8 mouse cellular contexts compared by ENCODE assay signal in the genomic region with DNA sequence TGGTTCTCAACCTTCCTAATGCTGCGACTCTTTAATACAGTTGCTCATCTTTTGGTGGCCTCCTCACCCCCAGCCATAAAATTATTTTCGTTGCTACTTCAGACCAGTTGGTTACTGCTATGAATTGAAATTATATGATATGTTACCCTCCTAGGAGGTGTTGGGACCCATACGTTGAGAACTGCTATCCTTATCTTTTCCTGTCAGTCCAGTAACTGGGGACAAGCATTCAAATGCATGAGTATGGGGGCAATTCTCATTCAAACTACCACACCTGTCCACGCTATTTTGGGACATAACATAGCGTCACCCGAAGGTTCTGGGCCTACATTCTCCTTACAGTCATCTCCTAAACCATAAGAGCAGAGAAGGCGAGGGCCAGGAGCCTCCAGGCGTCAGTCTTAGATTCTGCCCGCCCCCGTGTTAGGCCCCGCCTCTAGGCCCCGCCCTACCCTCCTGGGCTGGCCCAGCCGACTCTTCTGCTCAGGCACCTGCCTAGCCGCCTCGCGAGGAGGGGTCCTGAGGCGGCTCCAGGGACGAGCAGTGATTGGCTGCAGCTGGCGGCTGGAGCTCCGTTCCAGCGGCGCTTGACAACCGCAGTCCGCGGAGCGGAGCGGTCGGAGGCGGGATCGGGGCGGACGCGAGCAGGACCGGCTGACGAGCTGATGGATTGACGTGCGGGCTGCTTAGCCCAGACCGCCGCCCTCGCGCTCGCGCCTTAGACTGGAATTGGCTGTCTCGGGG. TPM values are rescaled to one million over a fixed set of nuclear protein-coding genes. Genes with fewer than 3 reads are reported as not detected.
DNase-seq lines count a peak whose midpoint lies in the region; ATAC-seq lines count a peak whose summit lies in the region.

A gene (plus strand): TSS at position 494 of the 744 bp plus-strand sequence.

- peaks cover 15% of the 10 kb centered on the region; the same call in 1 of the 2 replicates for H3K4me1 ChIP-seq in heart, embryonic 10.5 days
- peaks cover 9% of the 10 kb centered on the region; the same call in 1 of the 2 replicates for H3K4me1 ChIP-seq in kidney, embryonic 15.5 days

- H3K4me3 ChIP-seq in heart, embryonic 10.5 days = peak within 1 kb of the TSS; percentile 98
- peak within 1 kb of the TSS; percentile 79 for H3K4me3 ChIP-seq in kidney, embryonic 15.5 days (replicated peaks)

- DNase-seq in B cell, adult 2 months = peak; percentile 99
- peak; percentile 98 for DNase-seq in brain, adult 2 months (ENCODE audit: low read depth, low spot score)
- DNase-seq in heart, embryonic 10.5 days (ENCODE audit: low spot score) = peak; percentile 97
- DNase-seq in liver = peak; percentile 98
- peak; percentile 96 to 98 for DNase-seq in spleen, postnatal 4 days (ENCODE audit: low spot score in 2 of 2)

- no peaks in the 10 kb centered on the region for H3K36me3 ChIP-seq in heart, embryonic 10.5 days
- H3K36me3 ChIP-seq in kidney, embryonic 15.5 days = no peaks in the 10 kb centered on the region

- no peaks in the 10 kb centered on the region for H3K9me3 ChIP-seq in heart, embryonic 10.5 days
- no peaks in the 10 kb centered on the region for H3K9me3 ChIP-seq in kidney, embryonic 15.5 days (replicated peaks)

- peak within 1 kb of the TSS; percentile 68 for H3K9ac ChIP-seq in kidney, embryonic 15.5 days

- peak; percentile 98 for ATAC-seq in erythroblast, adult 5-6 weeks (replicated peaks; ENCODE audit: low FRiP score, poor library complexity, severe bottlenecking)
- ATAC-seq in kidney, embryonic 15.5 days (replicated peaks; ENCODE audit: low FRiP score) = peak; percentile 99
- peak; percentile 98 for ATAC-seq in monocyte, adult 5-6 weeks (replicated peaks; ENCODE audit: insufficient number of reproducible peaks, low FRiP score, low TSS enrichment, poor library complexity, severe bottlenecking)

- 3% methylated on average over 44 of the region's 44 CpGs for WGBS in heart, embryonic 10.5 days
- WGBS in kidney, embryonic 15.5 days = 6% methylated on average over 44 of the region's 44 CpGs

- peak within 1 kb of the TSS; percentile 98 for H3K4me2 ChIP-seq in kidney, embryonic 15.5 days

- no peaks in the 10 kb centered on the region for H3K27me3 ChIP-seq in heart, embryonic 10.5 days (ENCODE audit: insufficient read depth, poor library complexity, severe bottlenecking)
- no peaks in the 10 kb centered on the region for H3K27me3 ChIP-seq in kidney, embryonic 15.5 days

- peak within 1 kb of the TSS; percentile 90 for H3K27ac ChIP-seq in heart, embryonic 10.5 days
- peak within 1 kb of the TSS; percentile 85 for H3K27ac ChIP-seq in kidney, embryonic 15.5 days

RNA-seq across cellular contexts. Expression of the gene that starts here (rescaled TPM):
- 2.5 and 3.3 TPM in 2 replicates for total RNA-seq in erythroblast, adult 5-6 weeks (2015; ENCODE audit: low replicate concordance)
- 2.0 and 2.6 TPM in 2 replicates for total RNA-seq in erythroblast, adult 5-6 weeks (2017; ENCODE audit: low replicate concordance)
- 8.7 and 9.0 TPM in 2 replicates for polyA plus RNA-seq in heart, embryonic 10.5 days (2016; fragmentation: Nextera tagmentation; extraction: Ambion mirVana)
- polyA plus RNA-seq in kidney, embryonic 15.5 days (2015; fragmentation: Nextera tagmentation; extraction: Ambion mirVana) = 8.4 and 10.9 TPM in 2 replicates
- total RNA-seq in monocyte, adult 5-6 weeks (2017) = 12.4 to 27.1 TPM (median 13.7 TPM) in 3 replicates

Comparison
In these comparisons a context has a peak if more than half of its experiments do, and no peak if none do; other contexts are left out.
1. Peak in every context shown above with its lines: DNase-seq, ATAC-seq, H3K4me3 ChIP-seq and H3K27ac ChIP-seq.